Mouse (Mus musculus): ENCODE data around the gene Vma21-ps. TPM values are rescaled to one million over a fixed set of nuclear protein-coding genes. Genes with fewer than 3 reads are reported as not detected.
"Not testable (repeated sequence)": the region's sequence is repeated elsewhere in the genome, so short reads cannot be mapped to it uniquely, and the experiment has no call there.

Vma21-ps gene
- total RNA-seq (2021), result not detected
- long read RNA-seq, experiment 1, result 0 reads
- long read RNA-seq, experiment 2, result 0 reads

DNA sequence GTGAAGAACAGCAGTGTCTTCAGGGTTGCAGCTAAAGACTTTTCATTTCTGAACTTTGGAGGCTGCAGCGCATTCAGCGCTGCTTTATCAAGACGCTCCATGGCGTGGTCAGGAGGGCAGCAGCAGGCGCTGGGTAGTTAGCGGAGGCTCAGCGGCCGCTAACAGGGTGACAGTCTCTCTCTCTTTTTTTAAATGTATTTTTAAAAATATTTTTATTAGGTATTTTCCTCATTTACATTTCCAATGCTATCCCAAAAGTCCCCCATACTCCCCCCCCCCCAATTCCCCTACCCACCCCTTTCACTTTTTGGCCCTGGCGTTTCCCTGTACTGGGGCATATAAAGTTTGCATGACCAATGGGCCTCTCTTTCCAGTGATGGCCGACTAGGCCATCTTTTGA lies at the start of gene Vma21-ps:
Gene Vma21-ps (minus strand): TSS at position 101 of the 400 bp plus-strand sequence.
- not testable (repeated sequence) for DNase-seq (ENCODE audit: low spot score in 2 of 2)

DNA sequence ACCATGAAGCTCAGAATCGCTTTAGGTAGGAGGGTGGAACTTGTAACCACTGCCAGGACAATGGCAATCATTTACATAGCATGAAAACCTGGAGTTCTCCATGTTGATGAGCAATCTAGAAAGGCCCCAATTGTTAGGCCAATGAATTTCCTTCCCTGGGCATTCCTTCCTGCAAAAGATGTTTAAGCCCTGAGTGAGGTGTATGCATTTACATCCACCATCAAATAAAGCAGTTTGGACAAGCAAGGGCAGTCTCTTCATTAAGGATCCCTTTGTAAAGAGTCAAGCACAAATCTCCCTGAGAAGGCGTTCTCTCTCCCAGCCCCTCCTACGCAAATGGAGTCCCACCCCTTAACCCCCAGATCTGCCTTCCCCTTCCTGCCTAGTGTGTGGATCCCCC lies 46.0 kb upstream of the Vma21-ps start:
- no peak for DNase-seq (ENCODE audit: low spot score in 2 of 2)

DNA sequence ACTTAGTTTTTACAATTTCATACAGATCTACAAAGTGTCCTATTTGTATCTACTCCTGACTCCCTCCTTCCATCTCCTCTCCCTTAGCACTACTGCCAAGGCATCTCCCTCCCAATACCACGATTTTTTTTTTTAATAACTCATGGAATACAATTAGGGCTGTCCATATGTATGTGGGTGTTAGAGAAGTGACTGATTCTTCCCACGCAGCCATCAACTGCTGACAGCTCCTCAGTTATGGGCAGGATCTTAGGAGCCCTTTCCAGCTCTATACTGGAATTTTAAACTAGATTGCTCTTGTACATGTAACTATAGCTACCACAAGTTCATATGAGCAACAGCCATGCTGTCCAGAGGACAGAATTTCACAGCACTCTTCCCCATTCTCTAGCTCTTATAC lies 33.6 kb upstream of the Vma21-ps start:
- DNase-seq (ENCODE audit: low spot score in 2 of 2), result no peak

DNA sequence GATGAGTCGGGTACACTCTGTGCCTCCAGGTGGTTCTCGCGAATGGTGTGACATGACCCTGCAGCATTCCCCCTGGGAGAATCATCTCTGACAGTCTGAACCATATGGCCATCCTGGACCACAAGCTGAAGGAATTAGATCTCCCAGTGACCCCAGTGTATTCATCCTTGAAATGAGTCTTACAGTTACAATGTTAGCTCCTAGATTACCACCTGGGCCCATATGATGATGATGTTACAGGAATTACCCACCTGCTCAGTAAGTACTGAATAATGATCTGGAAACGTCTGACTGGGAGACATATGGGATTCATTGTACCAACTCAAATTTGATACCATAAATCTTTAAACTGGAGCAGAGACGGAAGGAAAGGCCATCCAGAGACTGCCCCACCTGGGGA lies 29.4 kb upstream of the Vma21-ps start:
- DNase-seq (ENCODE audit: low spot score in 2 of 2), result no peak

- no peak for DNase-seq (ENCODE audit: low spot score in 2 of 2)
Measured at GRCm38 (mm10) chr4:52519301-52519700, 22.3 kb upstream of the Vma21-ps start.

- DNase-seq (ENCODE audit: low spot score in 2 of 2), result no peak
Measured at GRCm38 (mm10) chr4:52517580-52517979, 20.5 kb upstream of the Vma21-ps start.

DNA sequence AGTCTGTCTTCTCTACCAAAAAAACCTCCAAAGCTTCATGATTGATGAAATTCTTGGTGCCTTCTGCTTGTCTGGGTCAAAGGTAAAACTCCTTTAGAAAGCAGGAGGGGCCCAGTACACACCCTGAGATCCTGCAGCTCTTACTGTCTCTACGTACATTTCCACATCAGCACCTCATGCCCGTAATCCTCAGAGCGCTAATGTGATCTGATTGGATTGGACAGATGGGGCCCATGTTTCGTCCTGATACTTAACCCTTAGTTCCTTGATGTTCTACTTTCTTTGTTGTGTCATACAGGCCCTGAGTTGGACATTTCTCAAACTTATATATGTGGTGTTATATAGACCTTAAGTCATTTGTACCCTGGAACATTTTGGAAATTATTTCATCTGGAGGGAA lies 9.6 kb downstream of the Vma21-ps start:
- no peak for DNase-seq (ENCODE audit: low spot score in 2 of 2)

- DNase-seq (ENCODE audit: low spot score in 2 of 2), result no peak
Measured at GRCm38 (mm10) chr4:52473431-52473830, 23.6 kb downstream of the Vma21-ps start.

GRCm38 (mm10) chr4:52461321-52461720 lies 35.7 kb downstream of the Vma21-ps start:
- no peak for DNase-seq (ENCODE audit: low spot score in 2 of 2)

DNA sequence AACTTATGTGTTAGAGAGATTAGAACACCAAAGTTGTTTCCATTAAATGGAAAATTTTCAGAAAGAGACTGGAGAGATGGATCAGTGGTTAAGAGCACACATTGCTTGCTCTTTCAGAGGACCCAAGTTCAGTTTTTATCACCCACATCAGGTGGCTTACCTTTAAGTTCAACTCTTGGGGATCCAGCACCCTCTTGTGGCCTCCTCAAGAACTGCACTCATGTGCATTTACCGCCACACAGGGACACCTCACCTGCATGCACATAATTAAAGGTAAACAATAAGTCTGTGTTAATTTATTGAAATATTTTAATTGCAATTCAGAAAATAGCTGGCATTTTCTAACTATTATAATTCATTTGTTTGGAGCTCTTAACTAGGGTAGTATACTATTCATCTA lies 37.3 kb downstream of the Vma21-ps start:
- no peak for DNase-seq (ENCODE audit: low spot score in 2 of 2)

Other genes with a start within 250 kb of the Vma21-ps start
- gene Smc2, start 58.0 kb downstream of the Vma21-ps start, total RNA-seq (2021), result 10 to 100 TPM; 31.4 to 32.8 TPM
- not detected for gene Toporsl, start 99.0 kb upstream of the Vma21-ps start, total RNA-seq (2021)